Mouse (Mus musculus): ENCODE measurements around the gene Tollip. TPM values are rescaled to one million over a fixed set of nuclear protein-coding genes. Genes with fewer than 3 reads are reported as not detected.

Tollip gene
- polyA plus RNA-seq (2015; fragmentation: Nextera tagmentation; extraction: Ambion mirVana), result 43.9 and 46.2 TPM in 2 replicates

GRCm38 (mm10) chr7:141918407-141918806 is at the start of gene Tollip:
Gene Tollip, minus strand, starts transcription at chr7:141918507.
- Histone ChIP-seq H3K4me1 (replicated peaks) (no peaks in the 10 kb centered on the region), H3K4me2 (replicated peaks) (no peak within 1 kb of the TSS), H3K27me3 (replicated peaks) (peaks cover 3% of the 10 kb centered on the region; the same call in 1 of the 2 replicates), H3K9me3 (no peaks in the 10 kb centered on the region), H3K36me3 (no peaks in the 10 kb centered on the region), H3K4me3 (replicated peaks) (no peak within 1 kb of the TSS), H3K27ac (no peak within 1 kb of the TSS), H3K9ac (no peak within 1 kb of the TSS)
- 87% methylated on average over 2 of the region's 2 CpGs for WGBS
- ATAC-seq, result no peak

- H3K27ac ChIP-seq, result no peak overlapping the region
- H3K4me1 ChIP-seq (replicated peaks), result no peaks in the 10 kb centered on the region
- WGBS, result 77% methylated on average over 2 of the region's 2 CpGs
- 0 out of 2 replicates have a peak, but pooled peaks cover 4% of the 10 kb centered on the region for H3K27me3 ChIP-seq (replicated peaks)
- no peak overlapping the region for H3K9ac ChIP-seq
- ATAC-seq, result peak; percentile 58; the same call in 1 of the 2 replicates
- no peaks in the 10 kb centered on the region for H3K9me3 ChIP-seq
- H3K4me2 ChIP-seq (replicated peaks), result no peak overlapping the region
- no peak overlapping the region for H3K4me3 ChIP-seq (replicated peaks)
- H3K36me3 ChIP-seq, result no peaks in the 10 kb centered on the region
Measured at GRCm38 (mm10) chr7:141966281-141966680, 48.0 kb upstream of the Tollip start.

- no peak for ATAC-seq
- WGBS, result 97% methylated on average over 3 of the region's 3 CpGs
- Histone ChIP-seq H3K4me1 (replicated peaks) (no peaks in the 10 kb centered on the region), H3K9me3 (no peaks in the 10 kb centered on the region), H3K27me3 (replicated peaks) (no peaks in the 10 kb centered on the region), H3K4me2 (replicated peaks) (no peak overlapping the region), H3K9ac (no peak overlapping the region), H3K4me3 (replicated peaks) (no peak overlapping the region), H3K27ac (no peak overlapping the region), H3K36me3 (no peaks in the 10 kb centered on the region)
Measured at GRCm38 (mm10) chr7:141962521-141962920, 44.2 kb upstream of the Tollip start.

GRCm38 (mm10) chr7:141961491-141961890 is 43.2 kb upstream of the Tollip start:
- 84% methylated on average over 3 of the region's 3 CpGs for WGBS
- ATAC-seq, result no peak
- H3K9me3 ChIP-seq, result no peaks in the 10 kb centered on the region

GRCm38 (mm10) chr7:141960926-141961325 is 42.6 kb upstream of the Tollip start:
- Histone ChIP-seq H3K9ac (no peak overlapping the region), H3K4me3 (replicated peaks) (no peak overlapping the region), H3K36me3 (no peaks in the 10 kb centered on the region), H3K9me3 (no peaks in the 10 kb centered on the region), H3K4me2 (replicated peaks) (no peak overlapping the region), H3K27ac (no peak overlapping the region), H3K4me1 (replicated peaks) (no peaks in the 10 kb centered on the region), H3K27me3 (replicated peaks) (no peaks in the 10 kb centered on the region)
- no peak for ATAC-seq
- WGBS, result 88% methylated on average over 2 of the region's 2 CpGs

More at GRCm38 (mm10) chr7:141961491-141961890, 43.2 kb upstream of the Tollip start:
- Histone ChIP-seq H3K36me3 (no peaks in the 10 kb centered on the region), H3K27me3 (replicated peaks) (no peaks in the 10 kb centered on the region), H3K4me2 (replicated peaks) (no peak overlapping the region), H3K27ac (no peak overlapping the region), H3K4me3 (replicated peaks) (no peak overlapping the region), H3K9ac (no peak overlapping the region), H3K4me1 (replicated peaks) (no peaks in the 10 kb centered on the region)

- no peak overlapping the region for H3K4me2 ChIP-seq (replicated peaks)
- H3K9me3 ChIP-seq, result no peaks in the 10 kb centered on the region
- no peaks in the 10 kb centered on the region for H3K36me3 ChIP-seq
- H3K4me3 ChIP-seq (replicated peaks), result no peak overlapping the region
- WGBS, result 71% methylated on average over 1 of the region's 1 CpGs
- ATAC-seq, result no peak
- no peak overlapping the region for H3K9ac ChIP-seq
- H3K4me1 ChIP-seq (replicated peaks), result no peaks in the 10 kb centered on the region
- H3K27me3 ChIP-seq (replicated peaks), result 0 out of 2 replicates have a peak, but pooled peaks cover 5% of the 10 kb centered on the region
- no peak overlapping the region for H3K27ac ChIP-seq
Measured at GRCm38 (mm10) chr7:141959133-141959532, 40.8 kb upstream of the Tollip start.

- H3K27me3 ChIP-seq (replicated peaks), result 0 out of 2 replicates have a peak, but pooled peaks cover 8% of the 10 kb centered on the region
- no peak overlapping the region for H3K4me2 ChIP-seq (replicated peaks)
- no peak overlapping the region for H3K27ac ChIP-seq
- no peaks in the 10 kb centered on the region for H3K36me3 ChIP-seq
- H3K9ac ChIP-seq, result no peak overlapping the region
- no peaks in the 10 kb centered on the region for H3K9me3 ChIP-seq
- no peaks in the 10 kb centered on the region for H3K4me1 ChIP-seq (replicated peaks)
- no peak for ATAC-seq
- 84% methylated on average over 2 of the region's 2 CpGs for WGBS
- no peak overlapping the region for H3K4me3 ChIP-seq (replicated peaks)
Measured at GRCm38 (mm10) chr7:141958211-141958610, 39.9 kb upstream of the Tollip start.

GRCm38 (mm10) chr7:141957524-141958051 is 39.3 kb upstream of the Tollip start:
- Histone ChIP-seq H3K4me2 (replicated peaks) (no peak overlapping the region), H3K9me3 (no peaks in the 10 kb centered on the region), H3K4me3 (replicated peaks) (no peak overlapping the region), H3K4me1 (replicated peaks) (no peaks in the 10 kb centered on the region), H3K9ac (no peak overlapping the region), H3K27ac (no peak overlapping the region), H3K36me3 (no peaks in the 10 kb centered on the region), H3K27me3 (replicated peaks) (peaks cover 14% of the 10 kb centered on the region)
- ATAC-seq, result no peak
- 84% methylated on average over 4 of the region's 4 CpGs for WGBS

GRCm38 (mm10) chr7:141956174-141956566 is 37.9 kb upstream of the Tollip start:
- Histone ChIP-seq H3K27me3 (replicated peaks) (peaks cover 27% of the 10 kb centered on the region), H3K4me3 (replicated peaks) (no peak overlapping the region), H3K9ac (no peak overlapping the region), H3K4me2 (replicated peaks) (no peak overlapping the region), H3K27ac (no peak overlapping the region), H3K36me3 (no peaks in the 10 kb centered on the region), H3K4me1 (replicated peaks) (no peaks in the 10 kb centered on the region), H3K9me3 (no peaks in the 10 kb centered on the region)
- WGBS, result 78% methylated on average over 8 of the region's 8 CpGs
- ATAC-seq, result no peak

GRCm38 (mm10) chr7:141955565-141956173 is 37.4 kb upstream of the Tollip start:
- no peaks in the 10 kb centered on the region for H3K36me3 ChIP-seq
- H3K9me3 ChIP-seq, result no peaks in the 10 kb centered on the region
- H3K4me3 ChIP-seq (replicated peaks), result no peak overlapping the region
- H3K27me3 ChIP-seq (replicated peaks), result peaks cover 32% of the 10 kb centered on the region
- H3K27ac ChIP-seq, result no peak overlapping the region
- ATAC-seq, result no peak
- H3K4me2 ChIP-seq (replicated peaks), result no peak overlapping the region
- 64% methylated on average over 5 of the region's 5 CpGs for WGBS
- no peak overlapping the region for H3K9ac ChIP-seq
- H3K4me1 ChIP-seq (replicated peaks), result no peaks in the 10 kb centered on the region

- no peak for ATAC-seq
- no peak overlapping the region for H3K27ac ChIP-seq
- H3K27me3 ChIP-seq (replicated peaks), result peaks cover 50% of the 10 kb centered on the region
- no peak overlapping the region for H3K9ac ChIP-seq
- no peak overlapping the region for H3K4me3 ChIP-seq (replicated peaks)
- peaks cover 13% of the 10 kb centered on the region for H3K4me1 ChIP-seq (replicated peaks)
- no peak overlapping the region for H3K4me2 ChIP-seq (replicated peaks)
- no peaks in the 10 kb centered on the region for H3K9me3 ChIP-seq
- WGBS, result 72% methylated on average over 6 of the region's 6 CpGs
- no peaks in the 10 kb centered on the region for H3K36me3 ChIP-seq
Measured at GRCm38 (mm10) chr7:141953616-141954015, 35.3 kb upstream of the Tollip start.

- WGBS, result 71% methylated on average over 4 of the region's 4 CpGs
- Histone ChIP-seq H3K27me3 (replicated peaks) (peaks cover 57% of the 10 kb centered on the region), H3K4me3 (replicated peaks) (no peak overlapping the region)
Measured at GRCm38 (mm10) chr7:141952920-141953319, 34.6 kb upstream of the Tollip start.

GRCm38 (mm10) chr7:141951821-141952220 is 33.5 kb upstream of the Tollip start:
- 86% methylated on average over 4 of the region's 4 CpGs for WGBS
- Histone ChIP-seq H3K36me3 (no peaks in the 10 kb centered on the region), H3K27me3 (replicated peaks) (peaks cover 65% of the 10 kb centered on the region), H3K4me1 (replicated peaks) (peaks cover 13% of the 10 kb centered on the region), H3K9ac (no peak overlapping the region), H3K4me3 (replicated peaks) (no peak overlapping the region), H3K27ac (no peak overlapping the region), H3K9me3 (no peaks in the 10 kb centered on the region), H3K4me2 (replicated peaks) (no peak overlapping the region)
- no peak for ATAC-seq

More at GRCm38 (mm10) chr7:141952920-141953319, 34.6 kb upstream of the Tollip start:
- no peak overlapping the region for H3K9ac ChIP-seq
- no peak overlapping the region for H3K27ac ChIP-seq
- H3K36me3 ChIP-seq, result no peaks in the 10 kb centered on the region
- H3K4me2 ChIP-seq (replicated peaks), result no peak overlapping the region
- H3K4me1 ChIP-seq (replicated peaks), result peaks cover 13% of the 10 kb centered on the region
- ATAC-seq, result no peak
- no peaks in the 10 kb centered on the region for H3K9me3 ChIP-seq

All from intestine, embryonic 15.5 days (tissue).